ENCODE assay signal across 9 mouse cellular contexts in genomic region chr13:46043016-46043415, GRCm38 (mm10).
A peak's percentile ranks its signal among the peaks of the same experiment; 100 is the strongest.
DNase-seq lines count a peak whose midpoint lies in the region; ATAC-seq lines count a peak whose summit lies in the region.
"Had no signal": no experiment of that assay in that cellular context is flagged by ENCODE, and none has a peak within 500 bp of the region (broad histone marks: within the 10 kb centered on the region; RNA-seq: fewer than 3 reads in every experiment).

No protein-coding gene starts in this region.

- WGBS in lung, embryonic 16.5 days, result 55% methylated on average over 10 of the region's 10 CpGs
- WGBS in intestine, embryonic 16.5 days, result 53% methylated on average over 10 of the region's 10 CpGs

- no peaks in the 10 kb centered on the region for H3K4me1 ChIP-seq in lung, embryonic 16.5 days (replicated peaks; ENCODE audit: control insufficient read depth, insufficient read depth, low read length)
- H3K4me1 ChIP-seq in intestine, embryonic 16.5 days (ENCODE audit: control insufficient read depth, insufficient read depth, low read length), result no peaks in the 10 kb centered on the region
- peaks cover 23% of the 10 kb centered on the region for H3K4me1 ChIP-seq in megakaryocyte, embryonic 14.5 days

- H3K9ac ChIP-seq in lung, embryonic 16.5 days (ENCODE audit: low read length), result no peak overlapping the region
- H3K9ac ChIP-seq in intestine, embryonic 16.5 days (ENCODE audit: low read depth, low read length), result no peak overlapping the region
- H3K9ac ChIP-seq: neural tube, embryonic 13.5 days had no signal

- H3K4me3 ChIP-seq in lung, embryonic 16.5 days (ENCODE audit: low read length), result peak overlapping the region; percentile 10; the same call in 1 of the 2 replicates
- peak overlapping the region; percentile 22 for H3K4me3 ChIP-seq in intestine, embryonic 16.5 days (ENCODE audit: low read length)
- peak overlapping the region; percentile 86 for H3K4me3 ChIP-seq in megakaryocyte, embryonic 14.5 days (replicated peaks)
- H3K4me3 ChIP-seq: neural tube, embryonic 13.5 days had no signal

- H3K27me3 ChIP-seq in lung, embryonic 16.5 days (ENCODE audit: control insufficient read depth, insufficient read depth, low read depth, low read length), result no peaks in the 10 kb centered on the region
- no peaks in the 10 kb centered on the region for H3K27me3 ChIP-seq in intestine, embryonic 16.5 days (replicated peaks; ENCODE audit: control insufficient read depth, insufficient read depth, low read length)
- H3K27me3 ChIP-seq in megakaryocyte, embryonic 14.5 days (replicated peaks), result peaks cover 15% of the 10 kb centered on the region
- H3K27me3 ChIP-seq: neural tube, embryonic 13.5 days had no signal

- peak; percentile 16 for DNase-seq in adrenal gland, postnatal 14 days
- DNase-seq in adrenal gland, adult (ENCODE audit: inconsistent age in 2 of 2, low spot score in 1 of 2), result no peak
- no peak for DNase-seq in lung, postnatal 4 days
- DNase-seq in cerebellum, adult 9-10 months, result no peak

- H3K9me3 ChIP-seq in lung, embryonic 16.5 days (ENCODE audit: control insufficient read depth, low read length), result no peaks in the 10 kb centered on the region
- no peaks in the 10 kb centered on the region for H3K9me3 ChIP-seq in intestine, embryonic 16.5 days (ENCODE audit: control insufficient read depth, low read length)
- H3K9me3 ChIP-seq in megakaryocyte, embryonic 14.5 days, result no peaks in the 10 kb centered on the region
- H3K9me3 ChIP-seq: neural tube, embryonic 13.5 days had no signal

- no peak overlapping the region for H3K4me2 ChIP-seq in lung, embryonic 16.5 days (ENCODE audit: low read depth, low read length)
- H3K4me2 ChIP-seq in intestine, embryonic 16.5 days (ENCODE audit: low read depth, low read length), result peak overlapping the region; percentile 46
- H3K4me2 ChIP-seq: neural tube, embryonic 13.5 days had no signal

- no peaks in the 10 kb centered on the region for H3K36me3 ChIP-seq in lung, embryonic 16.5 days (ENCODE audit: control insufficient read depth, insufficient read depth, low read length)
- H3K36me3 ChIP-seq in intestine, embryonic 16.5 days (ENCODE audit: control insufficient read depth, insufficient read depth, low read length), result no peaks in the 10 kb centered on the region
- H3K36me3 ChIP-seq in megakaryocyte, embryonic 14.5 days (replicated peaks; ENCODE audit: low read length), result no peaks in the 10 kb centered on the region
- H3K36me3 ChIP-seq: neural tube, embryonic 13.5 days had no signal

- ATAC-seq in lung, embryonic 16.5 days (ENCODE audit: low read depth), result no peak
- ATAC-seq in intestine, embryonic 16.5 days, result peak; percentile 67
- no peak for ATAC-seq in cerebellum, adult (ENCODE audit: insufficient number of reproducible peaks, low FRiP score, low TSS enrichment)

- no peak overlapping the region for H3K27ac ChIP-seq in lung, embryonic 16.5 days (ENCODE audit: low read length)
- peak overlapping the region; percentile 39 for H3K27ac ChIP-seq in intestine, embryonic 16.5 days (ENCODE audit: low read length)
- H3K27ac ChIP-seq: neural tube, embryonic 13.5 days had no signal

Comparison
In these comparisons a context has a peak if more than half of its experiments do, and no peak if none do; other contexts are left out.
1. H3K4me3 ChIP-seq: peak in every context shown above with its lines; median percentile 86 in megakaryocyte, embryonic 14.5 days; 22 in intestine, embryonic 16.5 days; 10 in lung, embryonic 16.5 days.